Mouse (Mus musculus): ENCODE results near the gene Dexi.

- TF ChIP-seq POLR2A (IDR thresholded peaks at IDR 0.05; ENCODE audit: extremely low read depth, insufficient read depth, low read length) = no peak
- no peak for TF ChIP-seq CTCF (IDR thresholded peaks at IDR 0.05; ENCODE audit: low read depth, low read length)
These were observed 34.7 kb upstream of the Dexi start for GRCm38 (mm10) chr16:10577548-10577947.
